Mouse (Mus musculus): ENCODE measurements around the gene Cdk5. TPM values are rescaled to one million over a fixed set of nuclear protein-coding genes. Genes with fewer than 3 reads are reported as not detected.

Gene Cdk5
- total and polyA plus RNA-seq, 3 experiments = 19.9 to 42.7 (median 21.7) TPM

DNA sequence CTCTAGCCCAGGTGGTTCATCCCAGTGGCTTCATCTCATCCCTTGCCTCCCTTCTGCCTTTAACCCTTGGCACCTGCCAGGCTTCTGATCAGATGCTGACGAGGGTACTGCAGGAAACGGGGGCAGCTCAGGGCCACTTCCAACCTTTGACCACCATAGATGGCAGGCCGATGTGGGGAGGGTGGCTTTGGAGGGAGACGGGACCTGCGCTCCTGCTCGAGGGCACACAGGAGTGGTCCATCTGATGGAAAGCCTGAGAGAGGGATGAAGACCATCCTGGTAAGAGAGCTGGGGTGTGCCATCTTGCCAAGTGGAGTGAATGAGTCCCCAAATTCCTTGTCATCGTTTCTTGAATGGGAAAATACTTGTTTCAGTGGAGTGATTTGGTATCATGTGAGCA lies 19.9 kb upstream of the Cdk5 start:
- H3K79me2 ChIP-seq (replicated peaks; ENCODE audit: control insufficient read depth, insufficient read depth, low read length) = no peaks in the 10 kb centered on the region
- H3K27me3 ChIP-seq (ENCODE audit: control insufficient read depth, insufficient read depth, low read length) = no peaks in the 10 kb centered on the region
- H3K9ac ChIP-seq (ENCODE audit: low read depth, low read length) = no peak overlapping the region
- H3K4me3 ChIP-seq = no peak overlapping the region
- H3K4me1 ChIP-seq (ENCODE audit: control insufficient read depth, insufficient read depth, low read length) = peaks cover 3% of the 10 kb centered on the region; the same call in 1 of the 2 replicates
- no peak overlapping the region for H3K27ac ChIP-seq
- no peak for DNase-seq
- TF ChIP-seq EP300 (IDR thresholded peaks at IDR 0.05; ENCODE audit: insufficient read depth, low read depth, low read length) (no peak), CTCF (IDR thresholded peaks at IDR 0.05) (no peak), POLR2A (IDR thresholded peaks at IDR 0.05; ENCODE audit: insufficient read depth, low read depth, low read length) (no peak)
- WGBS = 87% methylated on average over 7 of the region's 7 CpGs
- intact Hi-C loops (cut with DNase I) = loop anchor here (10.0 kb wide), 1 partner anchor 392 kb away; no protein-coding TSS in a partner anchor
- no peaks in the 10 kb centered on the region for H3K36me3 ChIP-seq (ENCODE audit: control insufficient read depth, insufficient read depth, low read length)

DNA sequence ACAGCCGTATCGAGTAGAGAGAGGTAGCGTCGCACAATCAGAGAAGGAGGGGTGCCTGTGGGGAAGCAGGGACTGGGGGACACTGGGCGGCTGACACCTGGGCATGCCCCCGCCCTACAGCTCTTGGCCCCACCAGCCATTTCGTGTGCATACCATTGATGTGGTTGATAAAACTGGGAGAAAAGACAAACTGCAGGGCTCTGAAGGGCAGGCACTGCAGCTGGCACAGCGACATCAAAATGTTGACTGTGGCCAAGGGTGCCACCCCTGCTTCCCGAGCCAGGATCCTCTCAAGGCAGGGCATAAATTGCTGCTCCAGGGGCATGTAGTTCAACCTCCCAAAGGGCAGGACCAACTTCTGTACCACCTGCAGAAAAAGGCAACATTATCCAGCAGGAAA lies 18.7 kb upstream of the Cdk5 start:
- Histone ChIP-seq H3K4me1 (ENCODE audit: control insufficient read depth, insufficient read depth, low read length) (no peaks in the 10 kb centered on the region), H3K4me3 (no peak overlapping the region), H3K79me2 (replicated peaks; ENCODE audit: control insufficient read depth, insufficient read depth, low read length) (no peaks in the 10 kb centered on the region), H3K9ac (ENCODE audit: low read depth, low read length) (no peak overlapping the region), H3K27ac (no peak overlapping the region), H3K27me3 (ENCODE audit: control insufficient read depth, insufficient read depth, low read length) (no peaks in the 10 kb centered on the region), H3K36me3 (ENCODE audit: control insufficient read depth, insufficient read depth, low read length) (no peaks in the 10 kb centered on the region)
- intact Hi-C loops (cut with DNase I) = loop anchor here (10.0 kb wide), 1 partner anchor 393 kb away; no protein-coding TSS in a partner anchor
- 70% methylated on average over 9 of the region's 9 CpGs for WGBS
- no peak for TF ChIP-seq CTCF (IDR thresholded peaks at IDR 0.05)
- no peak for DNase-seq

- Histone ChIP-seq H3K27ac (no peak overlapping the region), H3K9ac (ENCODE audit: low read depth, low read length) (no peak overlapping the region), H3K79me2 (replicated peaks; ENCODE audit: control insufficient read depth, insufficient read depth, low read length) (no peaks in the 10 kb centered on the region), H3K4me3 (no peak overlapping the region), H3K27me3 (ENCODE audit: control insufficient read depth, insufficient read depth, low read length) (no peaks in the 10 kb centered on the region), H3K4me1 (ENCODE audit: control insufficient read depth, insufficient read depth, low read length) (no peaks in the 10 kb centered on the region), H3K36me3 (ENCODE audit: control insufficient read depth, insufficient read depth, low read length) (no peaks in the 10 kb centered on the region)
- WGBS = 92% methylated on average over 8 of the region's 8 CpGs
- TF ChIP-seq CTCF (IDR thresholded peaks at IDR 0.05) = no peak
- TF ChIP-seq EP300 (IDR thresholded peaks at IDR 0.05; ENCODE audit: insufficient read depth, low read depth, low read length) = no peak
- TF ChIP-seq POLR2A (IDR thresholded peaks at IDR 0.05; ENCODE audit: insufficient read depth, low read depth, low read length) = no peak
- no peak for DNase-seq
- intact Hi-C loops (cut with DNase I) = loop anchor here (10.0 kb wide), 1 partner anchor 394 kb away; no protein-coding TSS in a partner anchor
Measured at GRCm38 (mm10) chr5:24441187-24441586, 17.9 kb upstream of the Cdk5 start.

DNA sequence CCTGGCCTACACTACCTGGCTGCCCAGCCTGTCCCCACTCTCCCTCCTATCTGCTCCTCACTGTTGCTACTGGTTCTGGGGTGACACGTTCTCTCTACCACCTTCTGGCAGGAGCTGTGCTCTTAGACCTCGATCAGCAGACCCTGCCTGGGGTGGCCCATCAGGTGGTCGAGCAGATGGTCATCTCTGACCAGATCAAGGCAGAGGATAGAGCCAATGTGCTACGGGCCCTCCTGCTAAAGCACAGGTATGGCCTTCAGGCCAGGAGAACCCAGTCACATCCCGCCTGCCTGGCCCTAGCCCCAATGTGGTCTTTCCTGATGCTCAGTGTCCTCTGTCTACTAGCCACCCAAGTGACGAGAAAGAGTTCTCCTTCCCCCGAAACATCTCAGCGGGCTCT lies 10.7 kb upstream of the Cdk5 start:
- Histone ChIP-seq H3K36me3 (ENCODE audit: control insufficient read depth, insufficient read depth, low read length) (peaks cover 8% of the 10 kb centered on the region), H3K27me3 (ENCODE audit: control insufficient read depth, insufficient read depth, low read length) (no peaks in the 10 kb centered on the region), H3K4me3 (no peak overlapping the region), H3K9ac (ENCODE audit: low read depth, low read length) (no peak overlapping the region), H3K27ac (no peak overlapping the region), H3K4me1 (ENCODE audit: control insufficient read depth, insufficient read depth, low read length) (no peaks in the 10 kb centered on the region; the same call in 1 of the 2 replicates), H3K79me2 (replicated peaks; ENCODE audit: control insufficient read depth, insufficient read depth, low read length) (no peaks in the 10 kb centered on the region)
- no peak for TF ChIP-seq POLR2A (IDR thresholded peaks at IDR 0.05; ENCODE audit: insufficient read depth, low read depth, low read length)
- no peak for TF ChIP-seq CTCF (IDR thresholded peaks at IDR 0.05)
- TF ChIP-seq EP300 (IDR thresholded peaks at IDR 0.05; ENCODE audit: insufficient read depth, low read depth, low read length) = no peak
- DNase-seq = no peak
- WGBS = 84% methylated on average over 8 of the region's 8 CpGs
- intact Hi-C loops (cut with DNase I) = no loop called here

- intact Hi-C loops (cut with DNase I) = no loop called here
- Histone ChIP-seq H3K27me3 (ENCODE audit: control insufficient read depth, insufficient read depth, low read length) (no peaks in the 10 kb centered on the region), H3K4me3 (no peak overlapping the region), H3K79me2 (replicated peaks; ENCODE audit: control insufficient read depth, insufficient read depth, low read length) (peaks cover 3% of the 10 kb centered on the region; the same call in 1 of the 2 replicates), H3K9ac (ENCODE audit: low read depth, low read length) (no peak overlapping the region), H3K36me3 (ENCODE audit: control insufficient read depth, insufficient read depth, low read length) (peaks cover 8% of the 10 kb centered on the region), H3K4me1 (ENCODE audit: control insufficient read depth, insufficient read depth, low read length) (peaks cover 8% of the 10 kb centered on the region), H3K27ac (no peak overlapping the region)
- 54% methylated on average over 9 of the region's 9 CpGs for WGBS
- TF ChIP-seq CTCF (IDR thresholded peaks at IDR 0.05) (no peak), POLR2A (IDR thresholded peaks at IDR 0.05; ENCODE audit: insufficient read depth, low read depth, low read length) (no peak), EP300 (IDR thresholded peaks at IDR 0.05; ENCODE audit: insufficient read depth, low read depth, low read length) (no peak)
- no peak for DNase-seq
Measured at GRCm38 (mm10) chr5:24428596-24428995, 5.3 kb upstream of the Cdk5 start.

DNA sequence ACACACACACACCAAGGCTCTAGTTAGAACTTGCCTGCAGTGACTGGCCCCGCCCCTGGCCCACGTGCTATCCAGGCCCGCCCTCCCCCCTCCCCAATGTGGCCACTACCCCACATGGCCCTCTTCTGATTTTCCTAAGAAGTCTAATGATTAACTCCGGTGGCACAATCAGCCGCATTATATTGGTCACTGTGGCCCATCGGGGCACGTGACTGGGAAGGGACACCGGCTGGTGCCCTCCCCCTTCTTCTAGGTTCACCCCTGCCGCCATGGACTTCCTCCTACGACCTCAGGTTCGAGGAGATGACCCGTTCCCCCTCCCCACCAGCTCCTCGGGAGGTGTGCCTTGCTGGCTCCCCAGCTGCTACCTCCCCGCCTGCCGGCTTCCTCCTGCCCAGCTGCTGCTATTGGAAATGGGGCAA lies 4.7 kb upstream of the Cdk5 start:
- H3K9ac ChIP-seq (ENCODE audit: low read depth, low read length) = no peak overlapping the region
- TF ChIP-seq CTCF (IDR thresholded peaks at IDR 0.05) (no peak), POLR2A (IDR thresholded peaks at IDR 0.05; ENCODE audit: insufficient read depth, low read depth, low read length) (no peak), EP300 (IDR thresholded peaks at IDR 0.05; ENCODE audit: insufficient read depth, low read depth, low read length) (no peak)
- H3K27me3 ChIP-seq (ENCODE audit: control insufficient read depth, insufficient read depth, low read length) = no peaks in the 10 kb centered on the region
- no peak for DNase-seq
- WGBS = 61% methylated on average over 15 of the region's 15 CpGs
- H3K27ac ChIP-seq = no peak overlapping the region
- peaks cover 5% of the 10 kb centered on the region for H3K36me3 ChIP-seq (ENCODE audit: control insufficient read depth, insufficient read depth, low read length)
- intact Hi-C loops (cut with DNase I) = loop anchor here (2.0 kb wide), 1 partner anchor 17 kb away; the partner anchor contains the start of gene Fastk
- H3K4me1 ChIP-seq (ENCODE audit: control insufficient read depth, insufficient read depth, low read length) = peaks cover 8% of the 10 kb centered on the region
- H3K4me3 ChIP-seq = no peak overlapping the region
- H3K79me2 ChIP-seq (replicated peaks; ENCODE audit: control insufficient read depth, insufficient read depth, low read length) = peaks cover 3% of the 10 kb centered on the region; the same call in 1 of the 2 replicates
